Comparison of ENCODE assay signal across 7 mouse cellular contexts in genomic region chr6:113193765-113194460, GRCm38 (mm10). TPM values are rescaled to one million over a fixed set of nuclear protein-coding genes. Genes with fewer than 3 reads are reported as not detected.
DNase-seq lines count a peak whose midpoint lies in the region; ATAC-seq and TF ChIP-seq lines count a peak whose summit lies in the region.

No protein-coding gene starts in this region.

- no peaks in the 10 kb centered on the region for H3K36me3 ChIP-seq in forebrain, embryonic 12.5 days (replicated peaks)
- no peaks in the 10 kb centered on the region for H3K36me3 ChIP-seq in intestine, postnatal 0 days (ENCODE audit: control insufficient read depth, insufficient read depth)
- no peaks in the 10 kb centered on the region for H3K36me3 ChIP-seq in testis, adult 2 months (ENCODE audit: control insufficient read depth, insufficient read depth, low read length)

- no peaks in the 10 kb centered on the region for H3K9me3 ChIP-seq in forebrain, embryonic 12.5 days
- no peaks in the 10 kb centered on the region for H3K9me3 ChIP-seq in intestine, postnatal 0 days (ENCODE audit: control insufficient read depth)

- no peak overlapping the region for H3K27ac ChIP-seq in forebrain, embryonic 12.5 days
- H3K27ac ChIP-seq in intestine, postnatal 0 days (ENCODE audit: low read depth, low read length), result no peak overlapping the region
- H3K27ac ChIP-seq in testis, adult 2 months (ENCODE audit: control insufficient read depth, insufficient read depth, low read depth, low read length), result no peak overlapping the region

- DNase-seq in right cerebral cortex, adult 18-20 months, result peak; percentile 37
- DNase-seq in right cerebral cortex, postnatal 36 days (ENCODE audit: low spot score in 2 of 2), result no peak
- DNase-seq in cerebellum, adult 11 months, result peak; percentile 37

- 5% methylated on average over 45 of the region's 46 CpGs for whole genome bisulfite sequencing in forebrain, embryonic 12.5 days
- WGBS in intestine, postnatal 0 days, result 4% methylated on average over 46 of the region's 46 CpGs

- H3K4me3 ChIP-seq in forebrain, embryonic 12.5 days (replicated peaks), result peak overlapping the region; percentile 82
- H3K4me3 ChIP-seq in intestine, postnatal 0 days (ENCODE audit: low read depth, low read length), result no peak overlapping the region
- peak overlapping the region; percentile 39 for H3K4me3 ChIP-seq in testis, adult 2 months (ENCODE audit: control insufficient read depth, low read depth, low read length)

- H3K27me3 ChIP-seq in forebrain, embryonic 12.5 days, result 0 out of 2 replicates have a peak, but pooled peaks cover 5% of the 10 kb centered on the region
- peaks cover 27% of the 10 kb centered on the region for H3K27me3 ChIP-seq in intestine, postnatal 0 days (replicated peaks; ENCODE audit: control insufficient read depth, insufficient read depth, low read length)
- no peaks in the 10 kb centered on the region; the same call in 1 of the 2 replicates for H3K27me3 ChIP-seq in testis, adult 2 months (ENCODE audit: control insufficient read depth, insufficient read depth, low read length)

- no peak for TF ChIP-seq POLR2A in testis, adult 2 months (IDR thresholded peaks at IDR 0.05; ENCODE audit: control insufficient read depth, low read depth, low read length)

- H3K4me1 ChIP-seq in forebrain, embryonic 12.5 days, result peaks cover 42% of the 10 kb centered on the region
- H3K4me1 ChIP-seq in intestine, postnatal 0 days (replicated peaks; ENCODE audit: control insufficient read depth, insufficient read depth, low read length), result no peaks in the 10 kb centered on the region
- H3K4me1 ChIP-seq in testis, adult 2 months (ENCODE audit: control insufficient read depth, insufficient read depth, low read length), result peaks cover 12% of the 10 kb centered on the region

- ATAC-seq in forebrain, embryonic 12.5 days (ENCODE audit: low FRiP score), result peak; percentile 69
- no peak for ATAC-seq in intestine, postnatal 0 days
- peak; percentile 65 for ATAC-seq in megakaryocyte-erythroid progenitor cell, adult 5-6 weeks (replicated peaks; ENCODE audit: low FRiP score, low TSS enrichment, poor library complexity, severe bottlenecking)

- H3K9ac ChIP-seq in forebrain, embryonic 12.5 days, result peak overlapping the region; percentile 88
- no peak overlapping the region for H3K9ac ChIP-seq in intestine, postnatal 0 days (ENCODE audit: low read depth, low read length)

- no peak for TF ChIP-seq CTCF in intestine, postnatal 0 days (IDR thresholded peaks at IDR 0.05; ENCODE audit: low read depth)
- TF ChIP-seq CTCF in testis, adult 2 months (IDR thresholded peaks at IDR 0.05; ENCODE audit: control insufficient read depth, insufficient read depth, insufficient replicate concordance, low read depth, low read length), result no peak

- H3K4me2 ChIP-seq in forebrain, embryonic 12.5 days, result peak overlapping the region; percentile 99
- peak overlapping the region; percentile 78 for H3K4me2 ChIP-seq in intestine, postnatal 0 days (replicated peaks; ENCODE audit: low read depth)

RNA-seq across cellular contexts. Expression of gene Lhfpl4, which starts 1.3 kb away (rescaled TPM):
- polyA plus RNA-seq in forebrain, embryonic 12.5 days (2016; fragmentation: Nextera tagmentation; extraction: Ambion mirVana), result 30.6 and 35.4 TPM in 2 replicates
- polyA plus RNA-seq in intestine, postnatal 0 days (2015; fragmentation: Nextera tagmentation; extraction: Ambion mirVana), result 0.78 and 0.95 TPM in 2 replicates
- total RNA-seq in megakaryocyte-erythroid progenitor cell, adult 5-6 weeks (2014; fragmentation: Nextera tagmentation), result 0.69 TPM in 1 of 2 replicates, not detected in the other
- not detected in 2 replicates for total RNA-seq in megakaryocyte-erythroid progenitor cell, adult 5-6 weeks (2017)
- 0.49 and 0.65 TPM in 2 replicates for polyA plus RNA-seq in testis, adult 2 months (2012; rRNA removed)

RNA-seq across cellular contexts. Expression of gene Mtmr14, which starts 43.7 kb away (rescaled TPM):
- 46.2 and 50.0 TPM in 2 replicates for polyA plus RNA-seq in forebrain, embryonic 12.5 days (2016; fragmentation: Nextera tagmentation; extraction: Ambion mirVana)
- 31.5 and 37.2 TPM in 2 replicates for polyA plus RNA-seq in intestine, postnatal 0 days (2015; fragmentation: Nextera tagmentation; extraction: Ambion mirVana)
- total RNA-seq in megakaryocyte-erythroid progenitor cell, adult 5-6 weeks (2014; fragmentation: Nextera tagmentation), result 17.0 and 26.6 TPM in 2 replicates
- total RNA-seq in megakaryocyte-erythroid progenitor cell, adult 5-6 weeks (2017), result 13.8 and 21.8 TPM in 2 replicates
- polyA plus RNA-seq in testis, adult 2 months (2012; rRNA removed), result 28.6 and 29.8 TPM in 2 replicates

Comparison
In these comparisons a context has a peak if more than half of its experiments do, and no peak if none do; other contexts are left out.
1. DNase-seq: peak in right cerebral cortex, adult 18-20 months (single experiment) and cerebellum, adult 11 months (single experiment); none in right cerebral cortex, postnatal 36 days (0 of 2).
2. RNA of gene Lhfpl4, which starts 1.3 kb away (polyA plus RNA-seq): 30.6 to 35.4 TPM in forebrain, embryonic 12.5 days; 0.78 to 0.95 TPM in intestine, postnatal 0 days and 0.49 to 0.65 TPM in testis, adult 2 months; every median in the first group is over 10 times any median in the second.